Mouse (Mus musculus): Measurements from ENCODE around the gene Vmn1r44. TPM values are rescaled to one million over a fixed set of nuclear protein-coding genes. Genes with fewer than 3 reads are reported as not detected.

Gene Vmn1r44
- not detected for polyA plus RNA-seq (2015; fragmentation: Illumina TruSeq; extraction: RNeasy Lipid Tissue Mini Kit (QIAGEN cat#74804); ENCODE audit: insufficient read depth, low read depth, low replicate concordance)

GRCm38 (mm10) chr6:89883360-89883759 lies at the start of gene Vmn1r44:
Gene Vmn1r44 (plus strand): TSS chr6:89883660.

GRCm38 (mm10) chr6:89876313-89876712 lies 7.1 kb upstream of the Vmn1r44 start, which contains the start of the genes Vmn1r42 and Vmn1r43:
Gene Vmn1r42 (minus strand): TSS chr6:89876413.
Gene Vmn1r43 (minus strand): TSS chr6:89876413.

GRCm38 (mm10) chr6:89940498-89940897 lies 57.0 kb downstream of the Vmn1r44 start, which contains the start of gene Vmn1r45:
Gene Vmn1r45 (minus strand): TSS chr6:89940598.

Other genes starting within 250 kb of the Vmn1r44 start
- gene Txnrd3, start 239.7 kb upstream of the Vmn1r44 start, polyA plus RNA-seq (2015; fragmentation: Illumina TruSeq; extraction: RNeasy Lipid Tissue Mini Kit (QIAGEN cat#74804); ENCODE audit: insufficient read depth, low read depth, low replicate concordance): 1.0 TPM
- not detected for gene Vmn1r40, start 176.1 kb upstream of the Vmn1r44 start, polyA plus RNA-seq (2015; fragmentation: Illumina TruSeq; extraction: RNeasy Lipid Tissue Mini Kit (QIAGEN cat#74804); ENCODE audit: insufficient read depth, low read depth, low replicate concordance)
- not detected for gene Vmn1r41, start 142.9 kb upstream of the Vmn1r44 start, polyA plus RNA-seq (2015; fragmentation: Illumina TruSeq; extraction: RNeasy Lipid Tissue Mini Kit (QIAGEN cat#74804); ENCODE audit: insufficient read depth, low read depth, low replicate concordance)
- gene Vmn1r42, start 7.2 kb upstream of the Vmn1r44 start, polyA plus RNA-seq (2015; fragmentation: Illumina TruSeq; extraction: RNeasy Lipid Tissue Mini Kit (QIAGEN cat#74804); ENCODE audit: insufficient read depth, low read depth, low replicate concordance): not detected
- not detected for gene Vmn1r43, start 7.2 kb upstream of the Vmn1r44 start, polyA plus RNA-seq (2015; fragmentation: Illumina TruSeq; extraction: RNeasy Lipid Tissue Mini Kit (QIAGEN cat#74804); ENCODE audit: insufficient read depth, low read depth, low replicate concordance)
- not detected for gene Vmn1r45, start 56.9 kb downstream of the Vmn1r44 start, polyA plus RNA-seq (2015; fragmentation: Illumina TruSeq; extraction: RNeasy Lipid Tissue Mini Kit (QIAGEN cat#74804); ENCODE audit: insufficient read depth, low read depth, low replicate concordance)
- not detected for gene Vmn1r46, start 85.7 kb downstream of the Vmn1r44 start, polyA plus RNA-seq (2015; fragmentation: Illumina TruSeq; extraction: RNeasy Lipid Tissue Mini Kit (QIAGEN cat#74804); ENCODE audit: insufficient read depth, low read depth, low replicate concordance)
- gene Vmn1r47, start 132.5 kb downstream of the Vmn1r44 start, polyA plus RNA-seq (2015; fragmentation: Illumina TruSeq; extraction: RNeasy Lipid Tissue Mini Kit (QIAGEN cat#74804); ENCODE audit: insufficient read depth, low read depth, low replicate concordance): not detected
- not detected for gene Vmn1r48, start 153.2 kb downstream of the Vmn1r44 start, polyA plus RNA-seq (2015; fragmentation: Illumina TruSeq; extraction: RNeasy Lipid Tissue Mini Kit (QIAGEN cat#74804); ENCODE audit: insufficient read depth, low read depth, low replicate concordance)
- gene Vmn1r49, start 194.8 kb downstream of the Vmn1r44 start, polyA plus RNA-seq (2015; fragmentation: Illumina TruSeq; extraction: RNeasy Lipid Tissue Mini Kit (QIAGEN cat#74804); ENCODE audit: insufficient read depth, low read depth, low replicate concordance): not detected
- not detected for gene Vmn1r50, start 217.8 kb downstream of the Vmn1r44 start, polyA plus RNA-seq (2015; fragmentation: Illumina TruSeq; extraction: RNeasy Lipid Tissue Mini Kit (QIAGEN cat#74804); ENCODE audit: insufficient read depth, low read depth, low replicate concordance)
- not detected for gene Vmn1r51, start 238.9 kb downstream of the Vmn1r44 start, polyA plus RNA-seq (2015; fragmentation: Illumina TruSeq; extraction: RNeasy Lipid Tissue Mini Kit (QIAGEN cat#74804); ENCODE audit: insufficient read depth, low read depth, low replicate concordance)